Mouse (Mus musculus) bone marrow, adult 2 months (tissue): ENCODE data around the gene Casq1.

Experiments
- CTCF ChIP-seq: fragments of 200-500 bp; IDR thresholded peaks from 2 replicates; pipeline ENCODE4 v1.5.1; 2011; ENCODE audit warnings: low read length, control low read depth; ENCODE audit not compliant: control insufficient read depth, insufficient read depth
- POLR2A ChIP-seq: fragments of 200-500 bp; IDR thresholded peaks from 2 replicates; pipeline ENCODE4 v1.6.1; 2011; ENCODE audit warnings: low read depth, mild to moderate bottlenecking, control low read depth, low read length, borderline replicate concordance; ENCODE audit not compliant: control insufficient read depth

GRCm38 (mm10) chr1:172261477-172262078 is 41.9 kb upstream of the Casq1 start, which contains the start of gene Igsf8:
- TF ChIP-seq CTCF (no peak), POLR2A (no peak)
